Mouse (Mus musculus): ENCODE results near the gene Cenpm.

GRCm38 (mm10) chr15:82272295-82272694 is 27.7 kb upstream of the Cenpm start:
- TF ChIP-seq CTCF (IDR thresholded peaks at IDR 0.05; ENCODE audit: low read depth) (no peak), EP300 (IDR thresholded peaks at IDR 0.05; ENCODE audit: low read depth) (no peak)

Data from liver, postnatal 0 days (tissue).